ENCODE assay signal across 19 mouse cellular contexts in genomic region chr11:72782503-72782902, GRCm38 (mm10).
"Had no signal": no experiment of that assay in that cellular context is flagged by ENCODE, and none has a peak within 500 bp of the region (broad histone marks: within the 10 kb centered on the region; RNA-seq: fewer than 3 reads in every experiment).

No protein-coding gene starts in this region.

- H3K9me3 ChIP-seq: liver, embryonic 13.5 days; liver, embryonic 15.5 days; midbrain, embryonic 10.5 days; midbrain, embryonic 12.5 days; neural tube, embryonic 12.5 days had no signal

- H3K4me1 ChIP-seq: liver, embryonic 13.5 days; liver, embryonic 15.5 days; midbrain, embryonic 10.5 days; midbrain, embryonic 12.5 days; neural tube, embryonic 12.5 days had no signal

- H3K27ac ChIP-seq: liver, embryonic 13.5 days; liver, embryonic 15.5 days; midbrain, embryonic 10.5 days; midbrain, embryonic 12.5 days; neural tube, embryonic 12.5 days had no signal

- H3K4me2 ChIP-seq: liver, embryonic 11.5 days; liver, embryonic 13.5 days; liver, embryonic 15.5 days; lung, embryonic 14.5 days; midbrain, embryonic 12.5 days; neural tube, embryonic 12.5 days had no signal

- ATAC-seq: midbrain, embryonic 16.5 days had no signal

- H3K4me3 ChIP-seq: liver, embryonic 13.5 days; liver, embryonic 15.5 days; midbrain, embryonic 10.5 days; midbrain, embryonic 12.5 days; neural tube, embryonic 12.5 days had no signal

- H3K36me3 ChIP-seq: liver, embryonic 13.5 days; liver, embryonic 15.5 days; midbrain, embryonic 10.5 days; midbrain, embryonic 12.5 days; neural tube, embryonic 12.5 days had no signal

- H3K27me3 ChIP-seq: liver, embryonic 13.5 days; liver, embryonic 15.5 days; midbrain, embryonic 12.5 days; neural tube, embryonic 12.5 days had no signal

- H3K9ac ChIP-seq: liver, embryonic 13.5 days; liver, embryonic 15.5 days; lung, embryonic 14.5 days; midbrain, embryonic 12.5 days; neural tube, embryonic 12.5 days had no signal

- DNase-seq: liver, embryonic 13.5 days; lung, adult 18-20 months; lung, embryonic 14.5 days; lung, postnatal 10 days; lung, postnatal 4 days; midbrain, embryonic 14.5 days; retina, postnatal 1 day; right cerebral cortex, adult 18-20 months; right cerebral cortex, postnatal 25 days; right cerebral cortex, postnatal 4 days; thymus, adult 2 months; thymus, postnatal 25 days; thymus, postnatal 4 days had no signal
